Mouse (Mus musculus) liver, embryonic 11.5 days (tissue): ENCODE measurements around the gene Ppp1r12b. TPM values are rescaled to one million over a fixed set of nuclear protein-coding genes. Genes with fewer than 3 reads are reported as not detected.
A peak's percentile ranks its signal among the peaks of the same experiment; 100 is the strongest.

Source experiments
- ATAC-seq: fragments of 200-750 bp; cut with Nextera tagmentation; replicated peaks from 2 replicates; pipeline ENCODE4 v1.8.0; 2017; ENCODE audit warnings: moderate number of reproducible peaks, mild to moderate bottlenecking, moderate TSS enrichment, moderate library complexity; ENCODE audit not compliant: low FRiP score
- DNase-seq: peaks from one replicate; pipeline ENCODE4 v3.0.0-alpha.2; 2017; ENCODE audit warnings: low spot score
- H3K27ac ChIP-seq: fragments of 300-500 bp; sonication (generic); 2 replicates; pipeline ENCODE4 v1.5.1; 2014; ENCODE audit warnings: mild to moderate bottlenecking, low read depth, low read length, control low read depth
- H3K27me3 ChIP-seq: fragments of 300-500 bp; sonication (generic); replicated peaks from 2 replicates; pipeline ENCODE4 v1.6.1; 2014; ENCODE audit warnings: low read length, mixed read lengths; ENCODE audit not compliant: control insufficient read depth, insufficient read depth
- H3K36me3 ChIP-seq: fragments of 300-500 bp; sonication (generic); 2 replicates; pipeline ENCODE4 v1.6.1; 2014; ENCODE audit warnings: mild to moderate bottlenecking, low read length, moderate library complexity, mixed read lengths; ENCODE audit not compliant: control insufficient read depth, insufficient read depth
- H3K4me1 ChIP-seq: fragments of 300-500 bp; sonication (generic); replicated peaks from 2 replicates; pipeline ENCODE4 v1.6.1; 2014; ENCODE audit warnings: low read length, mixed read lengths; ENCODE audit not compliant: control insufficient read depth, insufficient read depth
- H3K4me2 ChIP-seq: fragments of 300-500 bp; sonication (generic); 2 replicates; pipeline ENCODE4 v1.6.1; 2014; ENCODE audit warnings: mild to moderate bottlenecking, control low read depth, moderate library complexity
- H3K4me3 ChIP-seq: fragments of 300-500 bp; sonication (generic); 2 replicates; pipeline ENCODE4 v1.5.1; 2014; ENCODE audit warnings: low read depth, low read length, control low read depth
- H3K9ac ChIP-seq: fragments of 300-500 bp; sonication (generic); 2 replicates; pipeline ENCODE4 v1.6.1; 2014; ENCODE audit warnings: low read depth, low read length, control low read depth
- H3K9me3 ChIP-seq: fragments of 300-500 bp; sonication (generic); 2 replicates; pipeline ENCODE4 v1.6.1; 2016; ENCODE audit warnings: low read length, inconsistent platforms, mixed read lengths; ENCODE audit not compliant: control insufficient read depth
- WGBS: fragments of 180-500 bp; shearing (Covaris S2); extraction: QIAGEN DNeasy Blood & Tissue Kit; methylation state at CpG from one replicate; pipeline ENCODE4 v1.1.7; 2014; 5-methylcytosine and 5-hydroxymethylcytosine counted together
- polyA plus RNA-seq: library from polyadenylated mRNA; unstranded; fragments of >200 nt; fragmentation: Nextera tagmentation; extraction: Ambion mirVana; gene quantifications from 2 replicates; pipeline ENCODE4 v1.2.1, GENCODE M21; 2014

The Ppp1r12b gene
- polyA plus RNA-seq, 1 experiment from 2014 or later, result 4.4 TPM

- ATAC-seq, result no peak
- DNase-seq, result no peak
- Histone ChIP-seq H3K9me3 (no peaks in the 10 kb centered on the region), H3K4me2 (no peak overlapping the region), H3K9ac (no peak overlapping the region), H3K27ac (no peak overlapping the region), H3K36me3 (no peaks in the 10 kb centered on the region), H3K4me3 (no peak overlapping the region), H3K27me3 (peaks cover 16% of the 10 kb centered on the region), H3K4me1 (0 out of 2 replicates have a peak, but pooled peaks cover 2% of the 10 kb centered on the region)
- 27% methylated on average over 8 of the region's 8 CpGs for WGBS
Measured at GRCm38 (mm10) chr1:134992046-134992645, 36.4 kb upstream of the Ppp1r12b start.

- Histone ChIP-seq H3K27ac (no peak overlapping the region), H3K9me3 (no peaks in the 10 kb centered on the region), H3K4me3 (no peak overlapping the region), H3K4me2 (no peak overlapping the region), H3K4me1 (0 out of 2 replicates have a peak, but pooled peaks cover 2% of the 10 kb centered on the region), H3K27me3 (peaks cover 13% of the 10 kb centered on the region), H3K9ac (no peak overlapping the region), H3K36me3 (no peaks in the 10 kb centered on the region)
- 7% methylated on average over 7 of the region's 7 CpGs for WGBS
- ATAC-seq (no peak), DNase-seq (peak; percentile 69)
Measured at GRCm38 (mm10) chr1:134989372-134989771, 33.6 kb upstream of the Ppp1r12b start.

GRCm38 (mm10) chr1:134987962-134988341 is 32.2 kb upstream of the Ppp1r12b start:
- H3K36me3 ChIP-seq, result no peaks in the 10 kb centered on the region

GRCm38 (mm10) chr1:134987173-134987961 is 31.6 kb upstream of the Ppp1r12b start:
- Histone ChIP-seq H3K9me3 (no peaks in the 10 kb centered on the region), H3K27me3 (peaks cover 13% of the 10 kb centered on the region), H3K27ac (no peak overlapping the region), H3K4me1 (0 out of 2 replicates have a peak, but pooled peaks cover 2% of the 10 kb centered on the region), H3K36me3 (no peaks in the 10 kb centered on the region), H3K4me2 (peak overlapping the region; percentile 85), H3K9ac (0 out of 2 replicates have a peak overlapping the region, but pooled peaks have one; percentile 12), H3K4me3 (peak overlapping the region; percentile 49)
- DNase-seq, result peak; percentile 47
- ATAC-seq, result peak; percentile 49
- 29% methylated on average over 48 of the region's 48 CpGs for WGBS

More at GRCm38 (mm10) chr1:134987962-134988341, 32.2 kb upstream of the Ppp1r12b start:
- Histone ChIP-seq H3K4me1 (0 out of 2 replicates have a peak, but pooled peaks cover 2% of the 10 kb centered on the region), H3K4me3 (peak overlapping the region; percentile 49), H3K4me2 (peak overlapping the region; percentile 85), H3K27ac (no peak overlapping the region), H3K9me3 (no peaks in the 10 kb centered on the region), H3K27me3 (peaks cover 13% of the 10 kb centered on the region), H3K9ac (0 out of 2 replicates have a peak overlapping the region, but pooled peaks have one; percentile 12)
- 9% methylated on average over 14 of the region's 14 CpGs for WGBS
- DNase-seq, result no peak
- no peak for ATAC-seq

- H3K9ac ChIP-seq, result no peak overlapping the region
- H3K27me3 ChIP-seq, result no peaks in the 10 kb centered on the region
- H3K36me3 ChIP-seq, result peaks cover 10% of the 10 kb centered on the region
- 64% methylated on average over 1 of the region's 1 CpGs for WGBS
- no peak for ATAC-seq
- no peaks in the 10 kb centered on the region for H3K9me3 ChIP-seq
- DNase-seq, result no peak
- H3K4me3 ChIP-seq, result no peak overlapping the region
- H3K4me1 ChIP-seq, result no peaks in the 10 kb centered on the region
- no peak overlapping the region for H3K4me2 ChIP-seq
- H3K27ac ChIP-seq, result no peak overlapping the region
Measured at GRCm38 (mm10) chr1:134972920-134973319, 17.2 kb upstream of the Ppp1r12b start.

GRCm38 (mm10) chr1:134965430-134965829 is 9.7 kb upstream of the Ppp1r12b start:
- WGBS, result 90% methylated on average over 2 of the region's 2 CpGs
- no peak for DNase-seq

GRCm38 (mm10) chr1:134962821-134963220 is 7.1 kb upstream of the Ppp1r12b start:
- H3K9me3 ChIP-seq, result no peaks in the 10 kb centered on the region
- peak overlapping the region; percentile 85 for H3K9ac ChIP-seq
- DNase-seq (no peak), ATAC-seq (peak; percentile 73)
- H3K27me3 ChIP-seq, result no peaks in the 10 kb centered on the region
- H3K27ac ChIP-seq, result peak overlapping the region; percentile 52; the same call in 1 of the 2 replicates
- peak overlapping the region; percentile 79 for H3K4me3 ChIP-seq
- H3K4me1 ChIP-seq, result peaks cover 8% of the 10 kb centered on the region
- H3K4me2 ChIP-seq, result peak overlapping the region; percentile 92
- 3% methylated on average over 11 of the region's 11 CpGs for WGBS
- H3K36me3 ChIP-seq, result peaks cover 11% of the 10 kb centered on the region; the same call in 1 of the 2 replicates

More at GRCm38 (mm10) chr1:134965430-134965829, 9.7 kb upstream of the Ppp1r12b start:
- H3K27ac ChIP-seq, result no peak overlapping the region
- H3K4me1 ChIP-seq, result peaks cover 8% of the 10 kb centered on the region
- H3K9me3 ChIP-seq, result no peaks in the 10 kb centered on the region
- H3K27me3 ChIP-seq, result no peaks in the 10 kb centered on the region
- H3K4me2 ChIP-seq, result no peak overlapping the region
- H3K36me3 ChIP-seq, result peaks cover 22% of the 10 kb centered on the region
- no peak for ATAC-seq
- H3K9ac ChIP-seq, result no peak overlapping the region
- no peak overlapping the region for H3K4me3 ChIP-seq

- Histone ChIP-seq H3K4me3 (peak within 1 kb of the TSS; percentile 79), H3K9ac (peak within 1 kb of the TSS; percentile 85), H3K4me2 (peak within 1 kb of the TSS; percentile 92), H3K36me3 (0 out of 2 replicates have a peak, but pooled peaks cover 7% of the 10 kb centered on the region), H3K9me3 (no peaks in the 10 kb centered on the region), H3K4me1 (peaks cover 8% of the 10 kb centered on the region), H3K27me3 (no peaks in the 10 kb centered on the region), H3K27ac (peak within 1 kb of the TSS; percentile 52; the same call in 1 of the 2 replicates)
- WGBS, result 2% methylated on average over 50 of the region's 50 CpGs
- DNase-seq (peak; percentile 95), ATAC-seq (peak; percentile 100)
Measured at GRCm38 (mm10) chr1:134962053-134962803, 6.5 kb upstream of the Ppp1r12b start, which contains the start of gene Ube2t. Gene Ube2t (plus strand): TSS chr1:134962565.
